Mouse (Mus musculus) embryonic stem cell, embryonic (primary cell): ENCODE results near the gene Muc1.

Source experiments
- CTCF ChIA-PET, 4 experiments: fragments of 300-600 bp in 2 of 4; fragments of 350-600 bp in 2 of 4; sonication (Branson Sonifier 250); formaldehyde crosslinking; loops; one replicate each; lab custom pipeline; 2022; ENCODE audit warnings: inconsistent platforms in 2 of 4; lab: Charles Lee
- POLR2A ChIA-PET, 4 experiments: fragments of 300-600 bp in 2 of 4; fragments of 350-600 bp in 2 of 4; sonication (Branson Sonifier 250); formaldehyde crosslinking; loops; one replicate each; lab custom pipeline; 2022; ENCODE audit warnings: antibody characterized with exemption in 4 of 4, inconsistent platforms in 1 of 4; lab: Charles Lee

The Muc1 gene

DNA sequence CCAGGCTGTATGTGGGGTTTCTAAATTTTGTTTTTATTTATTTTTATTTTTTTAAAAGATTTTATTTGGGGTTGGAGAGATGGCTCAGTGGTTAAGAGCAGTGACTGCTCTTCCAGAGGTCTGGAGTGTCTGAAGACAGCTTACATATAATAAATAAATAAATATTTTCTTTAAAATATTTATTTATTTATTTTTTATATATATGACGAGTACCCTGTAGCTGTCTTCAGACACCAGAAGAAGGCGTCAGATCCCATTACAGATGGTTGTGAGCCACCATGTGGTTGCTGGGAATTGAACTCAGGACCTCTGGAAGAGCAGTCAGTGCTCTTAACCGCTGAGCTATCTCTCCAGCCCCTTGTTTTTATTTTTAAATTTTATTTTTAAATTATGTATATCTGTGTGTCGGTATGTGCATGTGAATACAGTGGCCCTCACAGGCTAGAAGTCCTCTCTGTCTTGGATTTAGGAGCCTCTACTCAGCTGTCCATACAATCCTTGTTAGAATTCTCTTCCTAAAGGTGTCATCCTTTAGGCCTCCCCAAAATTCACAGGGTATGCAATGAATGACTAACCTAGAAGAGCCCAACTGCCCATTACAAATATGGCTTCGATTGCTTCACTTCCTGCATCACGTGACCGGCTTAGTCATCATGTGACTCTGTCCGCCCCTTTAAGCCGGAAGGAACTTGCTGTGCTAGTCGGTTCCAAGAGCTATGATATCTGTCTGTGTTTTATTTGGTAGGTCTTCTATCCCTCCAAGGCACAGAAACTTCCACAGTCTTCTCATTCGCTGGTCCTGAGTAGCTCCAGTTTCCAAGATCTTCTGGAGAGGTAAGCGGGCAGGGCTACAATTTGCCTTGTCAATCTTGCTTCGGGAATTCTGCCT, 26.4 kb upstream of the Muc1 start, which contains the start of gene Gba:
Gba (plus strand) TSS at position 676 of the 889 bp plus-strand sequence.
- ChIA-PET CTCF (interaction anchor here in 2 of 4 experiments (0.7 to 1.0 kb wide), 2 partner anchors 9 to 754 kb away, joined by 3 read pairs; no protein-coding TSS in a partner anchor), POLR2A (interaction anchor here (0.5 to 4.8 kb wide), 30 partner anchors 8 to 914 kb away, joined by 3 to 31 read pairs (median 4); partner anchors contain the start of genes Scamp3 (in 2 of the 4), Thbs3 (in 2 of the 4), Clk2 (in 1 of the 4) and Fam189b (in 1 of the 4))

DNA sequence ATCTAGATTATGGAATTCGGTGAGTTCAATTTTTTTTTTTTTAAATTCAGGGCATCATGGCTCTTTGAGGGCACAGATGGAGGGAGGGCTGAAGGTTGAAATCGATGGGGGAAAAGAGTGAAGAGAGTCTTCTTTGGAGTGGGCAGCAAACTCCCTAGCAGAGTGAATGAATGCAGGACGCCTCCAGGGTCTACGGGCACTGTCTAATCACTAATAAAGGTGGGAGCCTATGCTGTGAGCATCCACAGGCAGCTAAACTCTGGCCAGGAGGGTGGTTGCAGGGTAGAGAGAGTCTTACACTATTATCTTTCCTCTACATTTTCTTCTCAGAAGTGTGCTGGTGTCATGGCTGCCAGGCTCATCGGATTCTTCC, 25.7 kb upstream of the Muc1 start:
- ChIA-PET POLR2A (interaction anchor here (0.5 to 4.8 kb wide), 29 partner anchors 7 to 915 kb away, joined by 3 to 31 read pairs (median 4); partner anchors contain the start of genes Scamp3 (in 2 of the 4), Thbs3 (in 2 of the 4), Clk2 (in 1 of the 4) and Fam189b (in 1 of the 4)), CTCF (interaction anchor here in 2 of 4 experiments (0.5 to 0.7 kb wide), 3 partner anchors 91 to 1196 kb away, joined by 3 to 6 read pairs (median 4); no protein-coding TSS in a partner anchor)

DNA sequence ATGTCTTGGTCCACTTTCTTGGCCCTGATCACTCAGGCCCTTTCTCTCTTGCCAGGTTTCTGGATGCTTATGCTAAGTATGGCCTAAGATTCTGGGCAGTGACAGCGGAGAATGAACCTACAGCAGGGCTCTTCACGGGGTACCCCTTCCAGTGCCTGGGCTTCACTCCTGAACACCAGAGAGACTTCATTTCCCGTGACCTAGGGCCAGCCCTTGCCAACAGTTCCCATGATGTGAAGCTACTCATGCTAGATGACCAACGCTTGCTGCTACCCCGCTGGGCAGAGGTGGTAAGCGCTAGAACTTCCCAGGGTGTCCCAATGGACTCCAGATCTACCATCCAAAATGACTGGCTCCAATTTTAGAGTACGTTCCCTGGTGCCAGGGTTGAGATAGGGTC, 22.8 kb upstream of the Muc1 start:
- ChIA-PET CTCF (interaction anchor here in 1 of 4 experiments (1.5 kb wide), 1 partner anchor 40 kb away, joined by 3 read pairs; the partner anchor contains the start of genes Krtcap2 and Trim46), POLR2A (interaction anchor here (0.5 to 1.4 kb wide), 6 partner anchors 8 to 250 kb away, joined by 3 to 5 read pairs (median 3); partner anchors contain the start of genes Fam189b (in 1 of the 4) and Thbs3 (in 1 of the 4))

DNA sequence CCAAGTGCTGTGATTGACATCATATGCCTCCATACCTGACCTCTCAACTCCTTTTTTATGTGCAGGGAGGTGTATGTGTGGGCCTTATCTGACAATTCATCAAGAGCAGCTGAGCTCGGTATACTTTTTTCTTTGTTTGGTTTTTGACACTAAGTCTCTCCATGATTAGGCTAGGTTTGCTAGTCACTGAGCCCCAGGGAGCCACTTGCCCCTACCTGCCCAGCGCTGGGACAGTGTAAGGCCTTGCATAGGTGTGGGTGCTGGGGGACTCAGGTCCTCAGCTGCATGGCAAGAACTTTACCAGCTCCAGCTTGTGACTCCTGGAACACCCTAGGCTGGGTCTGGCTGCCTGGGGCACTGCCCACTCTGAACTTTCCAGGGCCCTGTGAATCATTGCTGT, 22.2 kb upstream of the Muc1 start:
- CTCF ChIA-PET = interaction anchor here in 1 of 4 experiments (1.5 kb wide), 1 partner anchor 39 kb away, joined by 3 read pairs; the partner anchor contains the start of genes Krtcap2 and Trim46
- POLR2A ChIA-PET = interaction anchor here in 3 of 4 experiments (0.5 to 1.6 kb wide), 6 partner anchors 8 to 249 kb away, joined by 3 to 5 read pairs (median 3); partner anchors contain the start of genes Fam189b (in 1 of the 3) and Thbs3 (in 1 of the 3)

DNA sequence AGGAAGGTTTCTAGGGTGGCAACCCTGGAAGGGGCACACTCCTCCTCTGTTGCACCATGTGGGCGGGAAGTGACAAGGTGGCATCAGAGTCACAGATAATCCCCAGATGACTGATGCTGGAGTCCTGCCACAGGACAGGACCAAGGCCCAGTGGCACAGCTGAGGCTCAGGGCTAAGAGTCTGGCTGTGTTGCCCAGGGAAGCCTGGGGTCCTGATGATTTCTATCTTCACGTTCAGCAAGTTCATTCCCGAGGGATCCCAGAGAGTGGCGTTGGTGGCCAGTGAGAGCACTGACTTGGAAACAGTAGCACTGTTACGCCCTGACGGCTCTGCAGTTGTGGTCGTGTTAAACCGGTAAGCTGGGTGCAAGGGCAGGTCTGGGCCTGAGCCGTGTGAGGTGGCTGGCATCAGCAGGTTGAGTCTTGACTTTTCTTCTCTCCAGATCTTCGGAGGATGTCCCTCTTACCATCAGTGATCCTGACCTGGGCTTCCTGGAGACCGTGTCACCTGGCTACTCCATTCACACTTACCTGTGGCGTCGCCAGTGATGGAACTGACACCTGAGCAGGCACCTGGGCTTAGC, 20.7 kb upstream of the Muc1 start:
- ChIA-PET CTCF (no interaction called here), POLR2A (interaction anchor here in 2 of 4 experiments (0.9 to 2.2 kb wide), 6 partner anchors 12 to 31 kb away, joined by 3 to 6 read pairs (median 4); partner anchors contain the start of genes Scamp3 (in 2 of the 2) and Fam189b (in 1 of the 2))

DNA sequence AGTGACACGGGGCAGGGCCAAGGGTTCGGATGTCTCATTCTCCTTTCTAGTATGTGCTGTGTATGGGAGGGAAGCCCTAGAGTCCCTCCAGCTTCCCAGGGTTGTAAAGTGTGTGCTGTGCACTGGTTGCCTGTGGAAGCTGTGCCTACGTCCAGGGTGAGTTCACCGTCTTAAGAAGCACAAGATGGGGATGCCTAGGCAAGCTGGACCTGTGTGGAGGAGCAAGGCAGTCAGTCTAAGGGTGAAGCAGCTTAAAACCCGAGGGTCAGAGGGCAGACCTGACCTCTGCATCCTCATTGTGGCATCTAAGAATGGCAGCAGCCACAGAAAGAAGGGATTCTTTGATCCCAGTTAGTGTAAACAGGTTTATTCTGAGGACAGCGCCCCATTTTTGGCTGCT, 20.1 kb upstream of the Muc1 start:
- CTCF ChIA-PET = interaction anchor here in 1 of 4 experiments (0.8 kb wide), 1 partner anchor 84 kb away, joined by 3 read pairs; no protein-coding TSS in a partner anchor
- POLR2A ChIA-PET = interaction anchor here in 2 of 4 experiments (0.9 to 4.1 kb wide), 7 partner anchors 13 to 73 kb away, joined by 3 to 19 read pairs (median 4); partner anchors contain the start of genes Scamp3 (in 2 of the 2) and Fam189b (in 1 of the 2)

DNA sequence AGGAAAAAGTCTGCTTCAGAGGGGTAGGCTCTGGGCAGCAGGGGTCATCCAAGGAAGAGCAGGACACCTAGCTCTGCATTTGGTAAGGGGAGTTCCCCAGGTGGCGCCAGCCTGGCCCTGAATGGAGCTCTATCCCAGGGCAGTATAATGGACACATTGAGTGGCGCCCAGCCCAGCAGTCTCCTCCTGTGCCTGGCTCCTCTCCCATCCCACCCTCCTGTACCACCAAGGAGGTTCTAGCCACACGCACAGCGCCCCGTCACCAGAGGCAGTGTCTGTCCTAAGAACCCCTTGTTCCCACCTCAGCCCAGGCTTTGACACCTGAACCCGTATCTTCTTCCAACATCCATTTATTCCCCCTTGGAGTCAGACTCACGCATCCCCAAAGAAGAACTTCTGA, 19.1 kb upstream of the Muc1 start:
- POLR2A ChIA-PET = interaction anchor here in 3 of 4 experiments (0.6 to 4.1 kb wide), 14 partner anchors 8 to 117 kb away, joined by 3 to 19 read pairs (median 4); partner anchors contain the start of genes Fam189b (in 1 of the 3), Gba (in 1 of the 3), Mtx1 (in 1 of the 3) and Rusc1 (in 1 of the 3)
- CTCF ChIA-PET = interaction anchor here in 1 of 4 experiments (1.0 kb wide), 1 partner anchor 16 kb away, joined by 3 read pairs; no protein-coding TSS in a partner anchor

DNA sequence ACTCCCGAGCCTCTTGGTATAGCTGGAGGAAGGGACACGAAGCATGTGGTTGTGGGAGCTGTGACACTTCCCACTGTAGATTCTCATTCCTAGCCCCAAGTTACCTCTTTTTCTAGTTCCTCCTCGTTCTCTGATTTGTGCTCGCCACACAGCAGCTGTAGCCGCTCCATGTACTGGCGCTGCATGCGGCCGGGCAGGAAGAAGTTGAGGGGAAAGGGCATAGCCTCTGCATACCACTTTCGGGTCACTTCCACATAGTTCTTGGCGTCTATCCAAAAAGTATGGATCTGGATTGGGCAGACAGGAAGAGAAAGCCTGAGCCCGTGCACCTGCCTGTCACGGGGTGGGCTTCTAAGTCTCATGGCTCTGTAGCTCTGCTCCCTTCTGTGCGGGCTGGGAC, 18.7 kb upstream of the Muc1 start:
- ChIA-PET POLR2A (interaction anchor here in 3 of 4 experiments (0.8 to 4.1 kb wide), 18 partner anchors 9 to 117 kb away, joined by 3 to 19 read pairs (median 4); partner anchors contain the start of genes Clk2 (in 1 of the 3), Fam189b (in 1 of the 3), Gba (in 1 of the 3) and Krtcap2 (in 1 of the 3)), CTCF (interaction anchor here in 2 of 4 experiments (0.6 to 1.0 kb wide), 2 partner anchors 16 to 26 kb away, joined by 3 read pairs; no protein-coding TSS in a partner anchor)

DNA sequence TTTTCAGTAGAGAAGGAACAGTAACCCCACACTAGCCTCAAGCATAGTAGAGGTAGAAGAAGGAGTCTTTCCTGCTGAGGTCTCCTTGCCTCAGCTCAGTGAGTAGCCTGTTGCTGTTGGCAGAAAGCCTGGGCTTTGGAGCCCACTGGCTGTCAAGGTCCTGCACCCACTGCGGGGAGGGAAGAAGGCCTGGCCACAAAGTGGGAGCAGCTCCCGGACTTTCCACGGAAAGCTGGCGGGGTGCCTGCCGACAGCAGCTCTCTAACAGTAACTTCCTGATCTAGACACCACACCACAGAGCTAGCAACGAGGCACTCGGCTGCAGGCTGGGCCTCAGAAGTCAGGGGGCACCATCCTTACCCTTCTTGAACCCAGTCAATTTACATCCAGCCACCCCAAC, 18.1 kb upstream of the Muc1 start:
- ChIA-PET POLR2A (interaction anchor here in 3 of 4 experiments (0.6 to 4.1 kb wide), 19 partner anchors 8 to 118 kb away, joined by 3 to 19 read pairs (median 4); partner anchors contain the start of genes Fam189b (in 2 of the 3), Gba (in 2 of the 3), Clk2 (in 1 of the 3) and Krtcap2 (in 1 of the 3)), CTCF (interaction anchor here in 1 of 4 experiments (0.6 kb wide), 1 partner anchor 26 kb away, joined by 3 read pairs; no protein-coding TSS in a partner anchor)

DNA sequence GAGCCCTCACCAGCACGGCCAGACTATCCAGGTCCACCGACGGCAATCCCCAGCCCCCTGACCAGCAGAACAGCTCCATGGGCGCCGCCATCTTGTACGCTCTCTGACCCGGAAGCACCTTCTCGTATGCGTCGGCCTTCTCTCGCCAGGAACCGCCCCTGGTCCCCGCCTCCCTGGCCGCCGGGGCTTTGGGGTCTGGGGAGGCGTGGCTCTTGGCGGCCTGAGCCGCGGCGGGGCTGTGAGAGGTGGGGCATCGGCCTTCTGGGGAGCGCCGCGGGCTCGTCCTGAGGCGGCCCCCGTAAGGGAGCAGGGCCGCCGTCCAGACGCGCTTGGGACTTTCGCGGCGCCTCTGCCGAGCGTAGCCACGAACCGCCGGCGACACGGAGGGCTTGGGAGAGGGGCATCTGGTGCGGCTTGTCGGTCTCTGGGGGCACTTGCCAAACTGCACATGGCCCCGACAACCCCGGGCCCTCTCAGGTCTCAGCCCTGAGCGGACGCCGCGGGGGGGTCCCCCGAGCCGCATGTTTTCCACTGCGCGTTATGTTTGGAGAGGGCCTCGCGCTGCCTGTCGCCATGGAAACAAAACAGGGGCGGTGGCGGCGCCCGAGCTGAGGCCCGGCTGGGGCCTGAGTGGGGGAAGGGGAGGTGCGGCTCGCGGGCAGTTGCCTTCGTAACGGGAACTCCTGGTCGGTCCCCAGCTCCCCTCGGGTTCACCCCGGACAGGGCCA, 14.9 kb upstream of the Muc1 start:
- POLR2A ChIA-PET = interaction anchor here (0.5 to 3.8 kb wide), 49 partner anchors 8 to 868 kb away, joined by 3 to 58 read pairs (median 4); partner anchors contain the start of genes Gba (in 4 of the 4), Scamp3 (in 3 of the 4), Mtx1 (in 2 of the 4) and Cks1b (in 1 of the 4)

DNA sequence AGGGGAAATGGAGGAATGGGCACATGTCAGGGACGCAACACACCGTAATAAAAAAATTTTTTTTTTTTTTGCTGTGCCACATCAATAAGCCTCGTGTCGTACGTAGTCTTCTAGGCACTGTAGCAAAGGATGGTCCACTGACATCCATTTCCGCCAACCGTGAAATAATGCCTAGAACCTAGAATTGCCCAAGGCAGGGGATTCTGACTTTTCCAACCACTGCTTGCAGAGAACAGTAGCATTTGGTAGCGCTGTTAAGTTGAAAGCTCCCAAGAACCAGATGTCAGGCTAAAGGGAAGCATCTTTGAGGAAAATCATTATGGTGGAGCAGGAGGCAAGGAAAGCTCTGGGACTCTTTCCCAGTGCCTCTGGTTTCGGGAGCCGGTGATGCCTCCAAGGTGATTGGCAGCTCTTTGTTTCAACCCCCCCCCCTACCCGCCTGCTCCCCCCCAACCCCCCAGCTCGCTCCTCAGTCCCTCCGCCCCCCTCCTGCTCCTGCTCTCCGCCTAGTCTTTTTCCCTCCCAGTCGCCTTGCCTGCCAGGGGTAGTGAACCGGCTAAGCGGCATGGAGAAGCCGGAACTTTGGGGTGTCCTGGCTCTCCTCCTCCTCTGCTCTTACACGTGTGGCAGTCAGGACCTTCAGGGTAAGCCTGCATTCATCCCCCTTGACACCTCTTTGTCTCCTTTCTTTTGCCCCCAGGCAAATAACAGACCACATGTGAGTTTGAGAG, 14.0 kb upstream of the Muc1 start, which contains the start of gene Thbs3:
Thbs3 (plus strand) TSS at position 500 of the 731 bp plus-strand sequence.
- CTCF ChIA-PET = interaction anchor here in 3 of 4 experiments (0.6 to 2.0 kb wide), 11 partner anchors 11 to 482 kb away, joined by 3 to 17 read pairs (median 4); no protein-coding TSS in a partner anchor

More for the DNA sequence above, 14.9 kb upstream of the Muc1 start:
- CTCF ChIA-PET = interaction anchor here in 3 of 4 experiments (0.6 to 2.0 kb wide), 9 partner anchors 12 to 107 kb away, joined by 3 to 17 read pairs (median 3); partner anchors contain the start of gene Fam189b (in 1 of the 3)

DNA sequence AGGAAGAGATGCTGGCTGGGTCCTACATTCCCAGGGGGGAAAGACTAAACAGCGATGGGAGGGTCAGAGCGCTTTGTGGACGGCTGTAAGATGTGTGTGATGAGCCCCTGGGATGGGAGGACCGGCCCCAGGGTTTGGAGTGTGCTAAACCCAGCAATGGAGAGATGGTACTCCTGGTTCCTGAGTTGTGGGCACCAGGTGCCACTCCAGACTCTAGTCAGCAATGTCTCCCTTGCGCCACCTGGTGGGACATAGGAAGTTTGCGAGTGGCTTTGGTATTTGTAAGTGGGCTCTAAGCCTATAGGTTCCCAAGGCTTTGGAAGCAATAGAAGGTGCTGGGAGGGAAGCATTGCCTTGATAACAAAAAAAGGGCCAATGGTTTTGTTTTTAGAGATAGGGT, 13.0 kb upstream of the Muc1 start:
- CTCF ChIA-PET = interaction anchor here in 1 of 4 experiments (1.9 kb wide), 1 partner anchor 27 kb away, joined by 5 read pairs; no protein-coding TSS in a partner anchor

More for the DNA sequence above, 14.0 kb upstream of the Muc1 start, which contains the start of gene Thbs3:
- POLR2A ChIA-PET = interaction anchor here (0.7 to 3.8 kb wide), 30 partner anchors 8 to 306 kb away, joined by 3 to 58 read pairs (median 4); partner anchors contain the start of genes Gba (in 4 of the 4), Mtx1 (in 2 of the 4), Scamp3 (in 2 of the 4) and Cks1b (in 1 of the 4)

DNA sequence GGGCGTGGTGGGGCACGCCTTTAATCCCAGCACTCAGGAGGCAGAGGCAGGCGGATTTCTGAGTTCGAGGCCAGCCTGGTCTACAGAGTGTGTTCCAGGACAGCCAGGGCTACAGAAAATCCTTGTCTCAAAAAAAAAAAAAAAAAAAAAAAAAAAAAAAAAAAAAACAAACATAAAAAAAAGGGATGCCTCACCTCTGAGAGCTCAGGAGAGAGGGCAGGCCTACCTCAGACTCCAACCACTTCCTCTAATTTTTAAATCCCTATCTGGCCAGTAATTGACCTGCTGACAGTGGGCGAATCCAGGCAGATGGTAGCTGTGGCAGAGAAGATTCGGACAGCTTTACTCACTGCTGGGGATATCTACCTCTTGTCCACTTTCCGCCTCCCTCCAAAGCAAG, 12.4 kb upstream of the Muc1 start:
- ChIA-PET POLR2A (interaction anchor here in 2 of 4 experiments (0.6 to 2.2 kb wide), 4 partner anchors 9 to 963 kb away, joined by 3 to 14 read pairs (median 6); partner anchors contain the start of genes Gba (in 1 of the 2) and Mtx1 (in 1 of the 2)), CTCF (interaction anchor here in 2 of 4 experiments (0.6 to 1.1 kb wide), 5 partner anchors 20 to 265 kb away, joined by 3 to 6 read pairs (median 4); no protein-coding TSS in a partner anchor)

More for the DNA sequence above, 13.0 kb upstream of the Muc1 start:
- POLR2A ChIA-PET = interaction anchor here in 3 of 4 experiments (2.5 to 3.8 kb wide), 3 partner anchors 10 to 13 kb away, joined by 18 to 31 read pairs (median 30); partner anchors contain the start of gene Gba (in 2 of the 3)

DNA sequence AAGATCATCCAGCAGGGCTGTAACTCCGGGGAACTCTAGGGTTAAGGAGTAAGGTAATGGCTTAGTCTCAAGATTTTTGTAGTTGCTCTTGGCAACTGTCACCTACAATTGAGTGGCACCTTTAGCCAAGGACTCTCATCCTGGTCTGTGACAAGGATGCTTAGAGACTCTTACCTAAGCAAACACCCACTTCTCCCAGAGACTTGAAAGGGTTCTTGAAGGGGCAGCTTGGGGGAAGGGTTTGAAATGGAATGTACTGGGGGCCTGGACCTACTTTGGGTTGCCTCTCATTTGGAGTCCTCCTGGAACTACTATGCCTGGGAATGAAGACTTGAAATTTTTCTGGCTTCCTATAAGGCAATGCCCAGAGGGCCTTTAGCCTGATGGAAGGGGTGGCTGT, 10.6 kb upstream of the Muc1 start:
- POLR2A ChIA-PET = interaction anchor here in 2 of 4 experiments (0.6 to 2.2 kb wide), 8 partner anchors 8 to 735 kb away, joined by 3 to 14 read pairs (median 3); partner anchors contain the start of gene Mtx1 (in 1 of the 2)

More for the DNA sequence above, 10.6 kb upstream of the Muc1 start:
- CTCF ChIA-PET = interaction anchor here in 1 of 4 experiments (3.2 kb wide), 1 partner anchor 25 kb away, joined by 12 read pairs; no protein-coding TSS in a partner anchor
